Mouse (Mus musculus) bone marrow, adult 2 months (tissue): Measurements from ENCODE around the gene Pinlyp. TPM values are rescaled to one million over a fixed set of nuclear protein-coding genes. Genes with fewer than 3 reads are reported as not detected.
"Not testable (repeated sequence)": the region's sequence is repeated elsewhere in the genome, so short reads cannot be mapped to it uniquely, and the experiment has no call there.

Experiments
- H3K27ac ChIP-seq: fragments of 200-500 bp; 2 replicates; pipeline ENCODE4 v1.5.1; 2012; ENCODE audit warnings: low read depth, mild to moderate bottlenecking, control low read depth, inconsistent platforms, low read length; ENCODE audit not compliant: control insufficient read depth, poor library complexity, insufficient read depth
- H3K4me1 ChIP-seq: fragments of 200-500 bp; 2 replicates; pipeline ENCODE4 v1.6.1; 2011; ENCODE audit warnings: low read length; ENCODE audit not compliant: control insufficient read depth, insufficient read depth
- H3K4me3 ChIP-seq: fragments of 200-500 bp; replicated peaks from 2 replicates; pipeline ENCODE3; 2011; ENCODE audit warnings: mild to moderate bottlenecking, low read depth, low read length, control low read depth; ENCODE audit not compliant: control insufficient read depth
- CTCF ChIP-seq: fragments of 200-500 bp; IDR thresholded peaks from 2 replicates; pipeline ENCODE4 v1.5.1; 2011; ENCODE audit warnings: low read length, control low read depth; ENCODE audit not compliant: control insufficient read depth, insufficient read depth
- POLR2A ChIP-seq: fragments of 200-500 bp; IDR thresholded peaks from 2 replicates; pipeline ENCODE4 v1.6.1; 2011; ENCODE audit warnings: low read depth, mild to moderate bottlenecking, control low read depth, low read length, borderline replicate concordance; ENCODE audit not compliant: control insufficient read depth
- WGBS: fragments of 180-500 bp; shearing (Covaris S2); methylation state at CpG from one replicate; pipeline ENCODE4 v1.1.7; 2018; 5-methylcytosine and 5-hydroxymethylcytosine counted together
- polyA plus RNA-seq: library from polyadenylated mRNA; stranded (reverse); fragments of >200 nt; gene quantifications from 2 replicates; pipeline ENCODE4 v1.2.4, GENCODE M21; 2011; ENCODE audit warnings: low replicate concordance; ENCODE audit not compliant: missing spikeins, insufficient read depth, insufficient read length

The Pinlyp gene
- polyA plus RNA-seq, 1 experiment, result not detected

DNA sequence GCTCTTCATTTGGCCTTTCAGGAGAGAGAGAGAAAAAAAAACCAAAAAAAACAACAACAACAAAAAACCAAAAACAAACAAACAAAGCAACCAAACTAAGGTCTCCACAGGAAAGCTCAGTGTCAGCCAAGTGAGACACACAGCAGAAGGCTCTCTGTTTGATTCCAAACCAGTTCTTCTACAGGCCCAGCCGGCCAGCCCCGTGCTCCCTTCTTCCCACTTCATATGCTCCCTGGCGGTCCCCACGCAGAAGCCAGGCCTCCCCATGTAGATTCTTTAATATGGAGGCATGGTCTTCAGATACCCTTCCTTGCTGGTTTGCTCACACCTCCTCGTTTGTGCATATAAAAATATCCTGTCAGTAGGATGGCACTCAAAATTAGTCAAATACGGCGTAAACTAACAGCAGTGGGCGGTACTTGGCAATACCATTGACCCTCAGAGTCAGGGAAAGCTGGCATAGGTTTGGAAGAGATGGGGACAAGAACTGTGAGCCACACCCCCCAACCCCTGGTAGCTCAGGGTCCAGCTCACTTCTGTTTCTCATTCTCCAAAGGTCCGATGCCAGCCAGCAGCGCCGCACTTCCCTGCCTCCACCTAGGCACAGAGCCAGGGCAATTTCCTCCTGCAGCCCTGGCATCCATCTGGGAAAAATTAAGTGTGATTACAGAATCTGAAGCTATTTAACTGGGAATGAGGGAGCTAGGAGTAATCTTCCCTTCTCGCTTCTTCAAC lies 20.1 kb downstream of the Pinlyp start:
- Histone ChIP-seq H3K4me3 (no peak overlapping the region), H3K4me1 (no peaks in the 10 kb centered on the region), H3K27ac (no peak overlapping the region)
- TF ChIP-seq POLR2A (no peak), CTCF (no peak)
- WGBS, result 88% methylated on average over 12 of the region's 12 CpGs

DNA sequence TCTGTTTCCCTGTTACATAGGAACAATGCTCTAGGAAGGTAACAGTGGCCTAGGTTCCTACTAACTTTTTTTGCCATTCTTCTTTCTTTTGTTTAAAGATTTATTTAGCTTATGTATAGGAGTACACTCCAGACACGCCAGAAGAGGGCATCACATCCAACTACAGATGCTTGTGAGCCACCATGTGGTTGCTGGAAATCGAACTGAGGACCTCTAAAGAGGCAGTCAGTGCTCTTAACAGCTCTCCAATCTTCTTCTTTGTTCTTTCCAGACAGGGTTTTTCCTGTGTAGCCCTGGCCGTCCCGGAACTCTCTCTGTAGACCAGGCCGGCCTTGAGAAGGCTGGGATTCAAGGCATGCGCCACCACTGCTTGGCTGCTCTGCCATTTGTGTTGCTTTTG lies 20.9 kb downstream of the Pinlyp start:
- Histone ChIP-seq H3K4me3 (no peak overlapping the region), H3K4me1 (no peaks in the 10 kb centered on the region), H3K27ac (no peak overlapping the region)
- TF ChIP-seq CTCF (peak; percentile 1; the same call in 1 of the 2 replicates), POLR2A (no peak)
- 67% methylated on average over 6 of the region's 6 CpGs for WGBS

DNA sequence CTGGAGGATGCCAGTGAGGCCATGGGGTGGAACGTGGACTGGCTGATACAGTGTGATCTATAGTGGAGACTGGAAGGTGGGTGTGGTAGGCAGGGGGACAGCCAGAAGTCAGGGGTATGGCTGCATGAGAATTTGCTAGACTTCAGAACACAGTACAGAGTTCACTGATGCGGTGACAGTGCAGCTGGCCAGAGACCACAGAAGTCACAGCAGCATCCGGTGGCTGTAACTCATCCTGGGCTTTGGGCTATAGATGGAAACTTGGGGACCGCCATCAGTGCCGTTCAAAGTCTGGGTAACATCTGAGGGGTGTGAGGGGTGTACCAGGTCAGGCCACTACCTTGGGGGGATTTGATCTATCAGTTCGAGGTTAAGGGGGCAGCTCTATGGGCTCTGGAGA lies 22.2 kb downstream of the Pinlyp start:
- Histone ChIP-seq H3K27ac (no peak overlapping the region), H3K4me1 (no peaks in the 10 kb centered on the region), H3K4me3 (no peak overlapping the region)
- WGBS, result 65% methylated on average over 6 of the region's 6 CpGs
- no peak for TF ChIP-seq CTCF
- no peak for TF ChIP-seq POLR2A

DNA sequence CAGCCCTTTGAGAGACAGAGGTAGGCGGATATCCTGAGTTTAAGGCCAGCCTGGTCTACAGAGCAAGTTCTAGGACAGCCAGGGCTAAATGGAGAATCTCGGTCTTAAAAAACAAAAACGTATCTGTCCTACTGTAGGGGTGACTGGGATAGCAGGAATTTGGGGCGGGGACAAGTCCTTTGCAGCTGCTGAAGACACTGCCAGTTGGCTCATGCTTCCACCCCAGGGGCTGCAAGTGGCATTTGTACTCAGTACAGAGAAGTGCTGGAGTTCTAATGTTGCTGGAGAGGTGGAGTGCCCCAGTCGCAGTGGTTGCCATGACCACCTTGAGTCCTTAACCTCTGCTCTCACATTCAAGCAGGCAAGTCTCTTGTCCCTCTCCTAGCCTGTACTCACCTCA lies 23.1 kb downstream of the Pinlyp start:
- H3K4me3 ChIP-seq, result no peak overlapping the region
- H3K27ac ChIP-seq, result no peak overlapping the region
- TF ChIP-seq POLR2A, result no peak
- no peak for TF ChIP-seq CTCF
- 57% methylated on average over 5 of the region's 5 CpGs for WGBS
- no peaks in the 10 kb centered on the region for H3K4me1 ChIP-seq

DNA sequence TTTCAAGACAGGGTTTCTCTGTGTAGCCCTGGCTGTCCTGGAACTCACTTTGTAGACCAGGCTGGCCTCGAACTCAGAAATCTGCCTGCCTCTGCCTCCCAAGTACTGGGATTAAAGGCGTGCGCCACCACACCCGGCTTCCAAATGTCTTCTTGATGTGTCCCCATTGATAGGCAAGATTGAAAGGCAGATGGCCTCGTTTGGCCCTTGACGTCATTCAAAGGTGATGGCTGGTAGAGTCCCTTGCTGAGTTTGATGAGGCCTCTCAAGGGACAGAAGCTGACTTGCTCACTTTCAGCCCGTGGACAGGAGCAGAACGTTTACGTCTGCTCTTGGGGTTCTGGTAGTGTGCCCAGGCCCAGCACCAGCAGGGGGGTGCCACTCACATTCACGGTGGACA lies 25.9 kb downstream of the Pinlyp start:
- WGBS, result 78% methylated on average over 10 of the region's 10 CpGs
- H3K4me3 ChIP-seq, H3K27ac ChIP-seq, H3K4me1 ChIP-seq: not testable (repeated sequence)

DNA sequence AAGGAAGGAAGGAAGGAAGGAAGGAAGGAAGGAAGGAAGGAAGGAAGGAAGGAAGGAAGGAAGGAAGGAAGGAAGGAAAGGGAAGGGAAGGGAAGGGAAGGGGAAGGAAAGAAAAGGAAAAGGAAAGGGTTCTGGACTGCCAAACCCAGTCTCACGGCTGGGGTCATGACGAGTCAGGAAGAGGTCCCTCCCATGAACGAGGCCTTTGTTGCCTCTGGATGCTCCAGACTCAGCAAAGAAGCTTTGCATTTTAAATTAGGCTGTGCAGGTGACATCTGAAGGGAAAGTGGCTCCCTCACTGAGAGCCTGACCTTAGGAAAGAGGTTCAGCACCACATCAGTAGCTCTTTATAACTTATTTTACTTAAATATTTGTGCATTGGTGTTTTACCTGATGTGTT lies 26.8 kb downstream of the Pinlyp start:
- H3K4me3 ChIP-seq, result no peak overlapping the region
- TF ChIP-seq POLR2A (no peak), CTCF (no peak)
- H3K27ac ChIP-seq, result no peak overlapping the region
- H3K4me1 ChIP-seq, result no peaks in the 10 kb centered on the region
- WGBS, result 51% methylated on average over 3 of the region's 3 CpGs

DNA sequence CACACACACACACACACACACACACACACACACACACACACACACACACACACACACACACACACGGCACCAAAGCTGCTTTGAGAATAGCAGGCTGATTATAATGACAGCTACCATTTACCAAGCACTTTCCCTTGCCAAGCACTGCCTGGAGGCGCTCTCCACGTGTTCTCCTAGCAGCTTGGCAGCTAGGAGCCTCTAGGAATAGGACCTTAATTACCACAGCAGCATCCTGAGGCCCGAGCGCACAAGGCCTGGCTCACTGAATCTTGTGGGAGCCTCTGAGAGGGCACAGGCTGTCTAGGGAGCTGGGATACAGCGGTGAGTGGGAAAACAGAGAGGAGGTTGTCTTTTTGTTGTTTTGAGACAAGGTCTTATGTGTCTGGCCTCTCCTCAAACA lies 28.3 kb downstream of the Pinlyp start:
- TF ChIP-seq POLR2A (no peak), CTCF (no peak)
- Histone ChIP-seq H3K27ac (no peak overlapping the region), H3K4me1 (no peaks in the 10 kb centered on the region), H3K4me3 (no peak overlapping the region)
- WGBS, result 83% methylated on average over 6 of the region's 6 CpGs

DNA sequence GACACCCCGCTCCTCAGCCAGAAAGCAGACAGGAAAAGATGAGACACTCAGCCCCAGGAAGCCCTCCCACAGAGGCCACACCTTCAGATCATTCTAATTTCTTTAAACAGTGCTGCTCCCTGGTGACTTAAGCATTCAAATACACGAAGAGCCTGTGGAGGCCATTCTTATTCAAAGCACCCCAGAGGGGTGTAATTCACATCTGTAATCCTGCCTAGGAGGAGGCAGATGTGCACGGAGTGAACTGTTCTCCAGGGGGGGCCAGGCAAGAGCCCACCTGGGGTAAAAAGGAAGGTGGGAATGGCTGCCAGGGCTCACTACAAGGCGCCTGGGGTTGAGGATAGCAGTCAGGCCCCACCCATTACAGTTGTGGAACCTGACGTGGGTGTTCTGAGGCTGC lies 28.8 kb downstream of the Pinlyp start:
- TF ChIP-seq POLR2A (no peak), CTCF (no peak)
- H3K27ac ChIP-seq, result no peak overlapping the region
- WGBS, result 73% methylated on average over 5 of the region's 5 CpGs
- H3K4me1 ChIP-seq, result no peaks in the 10 kb centered on the region
- no peak overlapping the region for H3K4me3 ChIP-seq

DNA sequence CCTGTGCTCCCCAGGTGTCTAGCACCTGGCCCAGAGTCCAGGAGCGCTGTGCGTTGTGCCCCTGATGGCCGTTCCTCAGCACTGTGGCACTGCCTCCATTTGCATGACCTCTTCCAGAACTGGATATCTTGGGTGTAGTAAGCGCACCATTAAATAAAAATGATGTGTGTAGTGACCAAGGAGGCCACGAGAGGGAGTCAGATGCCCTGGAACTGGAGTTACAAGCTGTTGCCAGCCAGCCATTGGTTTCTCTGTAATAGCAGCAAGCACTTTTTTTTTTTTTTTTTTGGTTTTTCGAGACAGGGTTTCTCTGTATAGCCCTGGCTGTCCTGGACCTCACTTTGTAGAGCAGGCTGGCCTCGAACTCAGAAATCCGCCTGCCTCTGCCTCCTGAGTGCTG lies 29.6 kb downstream of the Pinlyp start:
- 73% methylated on average over 8 of the region's 8 CpGs for WGBS
- TF ChIP-seq CTCF, result 0 out of 2 replicates have a peak, but pooled peaks have one; percentile 6
- not testable (repeated sequence) for H3K27ac ChIP-seq, H3K4me1 ChIP-seq, H3K4me3 ChIP-seq
